Mouse (Mus musculus) central nervous system, embryonic 14 days (tissue): ENCODE data around the gene Tfcp2. TPM values are rescaled to one million over a fixed set of nuclear protein-coding genes. Genes with fewer than 3 reads are reported as not detected.

Source experiments
- polyA plus RNA-seq: library from polyadenylated mRNA; depleted of rRNA; stranded (reverse); fragments of >200 nt; gene quantifications from 2 replicates; pipeline ENCODE4 v1.2.3, GENCODE M21; 2012; rRNA removed

Tfcp2 gene
- polyA plus RNA-seq: 29.9 and 31.3 TPM in 2 replicates

DNA sequence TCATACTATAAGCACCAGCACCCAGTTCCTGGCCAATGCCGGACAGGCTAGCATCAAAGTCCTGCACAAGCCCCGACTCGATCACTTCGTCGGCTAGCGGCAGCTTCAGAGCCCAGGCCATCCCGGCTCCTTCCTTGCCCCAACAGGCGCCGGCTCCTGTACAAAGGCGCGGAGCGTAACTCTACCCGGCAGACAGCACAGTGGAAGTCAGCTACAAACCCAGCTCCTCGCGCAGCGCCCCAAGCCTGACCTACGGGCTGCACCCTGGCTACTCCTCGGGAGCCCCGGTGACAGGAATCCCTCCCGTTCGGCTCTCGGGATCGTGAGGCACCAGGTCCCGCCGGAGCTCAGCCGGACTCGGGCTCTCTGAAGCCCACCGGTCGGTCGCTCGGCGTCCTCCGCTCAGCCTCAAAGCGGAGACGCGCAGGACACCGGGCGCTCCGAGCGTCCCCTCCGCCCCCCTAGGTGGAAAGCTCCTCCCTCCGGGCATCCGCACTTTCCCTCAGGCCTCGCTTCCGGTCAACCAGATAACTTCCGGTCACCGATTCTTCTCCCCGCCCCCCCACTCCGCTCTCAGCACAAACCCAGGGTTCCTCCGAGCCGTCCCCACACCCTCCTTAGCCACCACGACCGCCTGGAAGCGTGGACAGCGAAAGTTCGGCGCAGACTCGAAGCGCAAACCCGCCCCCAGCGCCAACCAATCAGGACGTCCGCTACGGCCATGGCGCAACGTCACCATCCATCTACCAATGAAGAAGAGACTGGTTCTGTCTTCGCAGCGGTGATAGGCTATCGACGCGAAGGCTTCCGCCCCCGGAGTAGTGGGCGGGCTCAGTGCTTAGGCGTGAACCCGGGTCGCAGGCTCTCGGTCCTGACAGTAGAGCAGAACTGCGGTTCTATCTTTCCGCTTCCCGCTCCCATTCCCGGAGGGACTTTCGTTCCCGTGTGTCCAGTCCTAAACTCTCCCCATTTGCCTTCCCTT is at the start of gene Tfcp2:
Gene Tfcp2 (minus strand): TSS at position 683 of the 982 bp plus-strand sequence.

GRCm38 (mm10) chr15:100599276-100600046 is 47.7 kb upstream of the Tfcp2 start, which contains the start of gene Pou6f1:
TSS of gene Pou6f1 (minus strand) at chr15:100599984.

GRCm38 (mm10) chr15:100495102-100495501 is 56.7 kb downstream of the Tfcp2 start, which contains the start of gene Csrnp2:
TSS of gene Csrnp2 (minus strand) at chr15:100495488.

GRCm38 (mm10) chr15:100468295-100469188 is 83.3 kb downstream of the Tfcp2 start, which contains the start of gene Letmd1:
TSS of gene Letmd1 (plus strand) at chr15:100469023.

Other genes with a start within 250 kb of the Tfcp2 start
- 12.4 and 13.8 TPM in 2 replicates for gene Mettl7a1, start 247.9 kb downstream of the Tfcp2 start, polyA plus RNA-seq
- 0.11 and 0.30 TPM in 2 replicates for gene Mettl7a3, start 217.1 kb downstream of the Tfcp2 start, polyA plus RNA-seq
- gene Methig1, start 198.9 kb downstream of the Tfcp2 start, polyA plus RNA-seq: 0.08 TPM in 1 of 2 replicates, not detected in the other
- not detected in 2 replicates for gene Mettl7a2, start 198.8 kb downstream of the Tfcp2 start, polyA plus RNA-seq
- not detected in 2 replicates for gene Higd1c, start 187.5 kb downstream of the Tfcp2 start, polyA plus RNA-seq
- gene Gm5475, start 129.9 kb downstream of the Tfcp2 start, polyA plus RNA-seq: 0.02 and 0.04 TPM in 2 replicates
- 36.7 and 39.2 TPM in 2 replicates for gene Slc11a2, start 126.9 kb downstream of the Tfcp2 start, polyA plus RNA-seq
- 78.1 and 78.7 TPM in 2 replicates for gene Letmd1, start 83.0 kb downstream of the Tfcp2 start, polyA plus RNA-seq
- gene Csrnp2, start 56.5 kb downstream of the Tfcp2 start, polyA plus RNA-seq: 30.1 and 33.6 TPM in 2 replicates
- gene Pou6f1, start 48.0 kb upstream of the Tfcp2 start, polyA plus RNA-seq: 91.2 and 101 TPM in 2 replicates
- gene Dazap2, start 63.3 kb upstream of the Tfcp2 start, polyA plus RNA-seq: 142 and 172 TPM in 2 replicates
- gene Smagp, start 84.9 kb upstream of the Tfcp2 start, polyA plus RNA-seq: 3.6 and 5.2 TPM in 2 replicates
- gene Bin2, start 117.5 kb upstream of the Tfcp2 start, polyA plus RNA-seq: 2.0 TPM in 2 replicates
- gene Cela1, start 135.9 kb upstream of the Tfcp2 start, polyA plus RNA-seq: 0.54 and 1.4 TPM in 2 replicates
- 0.18 and 0.20 TPM in 2 replicates for gene Galnt6, start 177.4 kb upstream of the Tfcp2 start, polyA plus RNA-seq
- gene Slc4a8, start 209.7 kb upstream of the Tfcp2 start, polyA plus RNA-seq: 21.2 and 22.3 TPM in 2 replicates